Mouse (Mus musculus) MEL-GATA-1-ER (cell line): Measurements from ENCODE around the gene Bcl7c.
"Not testable (repeated sequence)": the region's sequence is repeated elsewhere in the genome, so short reads cannot be mapped to it uniquely, and the experiment has no call there.

Experiments used
- DNase-seq: peaks from one replicate; pipeline ENCODE4 v3.0.0-alpha.2; 2012; ENCODE audit warnings: low read depth; ENCODE audit errors: extremely low read depth

Gene Bcl7c

DNA sequence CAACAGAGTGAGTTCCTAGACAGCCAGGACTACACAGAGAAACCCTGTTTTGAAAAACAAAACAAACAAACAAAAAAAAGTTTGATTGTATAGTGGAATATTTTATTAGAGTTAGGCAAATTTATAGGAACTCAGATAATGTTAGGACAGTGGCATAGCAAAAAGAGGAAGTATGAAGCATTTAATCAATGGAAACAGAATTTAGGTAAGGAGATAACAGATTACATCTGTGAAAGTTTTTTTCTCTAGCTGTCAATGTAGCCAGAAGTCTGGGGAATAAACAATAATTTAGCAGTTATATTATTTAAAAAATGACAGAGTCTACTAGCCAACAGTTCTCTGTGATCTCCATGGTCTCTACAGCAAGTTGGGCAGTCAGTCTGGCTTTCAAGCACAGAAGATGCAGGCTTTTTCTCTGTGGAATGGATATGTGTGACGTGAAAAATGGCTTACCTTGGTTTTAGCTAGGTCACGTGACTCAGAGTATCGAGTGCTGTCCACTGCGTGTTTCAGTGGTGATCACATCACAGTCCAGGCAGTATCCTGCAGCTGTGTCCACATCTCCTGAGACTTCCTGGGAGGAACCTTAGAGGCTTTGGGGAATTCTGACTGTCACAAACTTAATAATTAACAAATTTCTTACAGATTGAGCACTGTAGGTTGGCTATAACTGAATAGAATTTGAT, 60.1 kb downstream of the Bcl7c start:
- no peak for DNase-seq

DNA sequence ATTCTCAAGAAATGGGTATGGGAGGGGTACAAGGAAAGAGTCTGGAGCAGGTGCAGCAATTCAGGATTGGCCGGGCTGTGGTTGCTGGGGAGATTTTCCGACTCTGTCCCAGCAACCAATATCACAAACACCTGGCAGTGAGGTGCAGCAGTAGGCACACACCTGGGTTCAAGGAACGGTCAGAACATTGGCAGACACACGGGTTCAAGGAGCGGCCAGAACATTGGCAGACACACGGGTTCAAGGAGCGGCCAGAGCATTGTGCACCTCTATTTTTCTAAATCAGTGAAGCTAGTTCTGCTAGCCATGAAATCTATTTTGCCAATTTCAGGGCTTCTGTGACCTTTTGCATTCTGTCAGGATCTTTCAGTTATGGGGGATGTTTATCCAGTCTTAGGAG, 61.2 kb downstream of the Bcl7c start:
- not testable (repeated sequence) for DNase-seq

DNA sequence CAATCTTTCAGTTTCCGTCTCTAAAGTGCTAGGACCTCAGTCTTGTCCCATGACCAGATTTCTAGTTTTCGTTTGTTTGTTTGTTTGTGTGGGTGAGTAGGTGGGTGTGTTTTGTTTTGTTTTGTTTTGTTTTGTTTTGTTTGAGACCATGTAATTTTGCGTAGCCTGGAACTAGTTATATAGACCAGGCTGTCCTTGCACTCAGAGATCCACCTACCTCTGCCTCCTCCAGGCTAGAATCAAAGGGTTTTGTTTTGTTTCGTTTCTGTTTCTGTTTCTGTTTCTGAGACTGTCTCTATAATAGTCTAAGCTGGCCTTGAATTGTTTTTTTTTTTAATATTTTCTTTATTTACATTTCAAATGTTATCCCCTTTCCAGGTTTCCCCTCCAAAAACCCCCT, 62.4 kb downstream of the Bcl7c start:
- no peak for DNase-seq

DNA sequence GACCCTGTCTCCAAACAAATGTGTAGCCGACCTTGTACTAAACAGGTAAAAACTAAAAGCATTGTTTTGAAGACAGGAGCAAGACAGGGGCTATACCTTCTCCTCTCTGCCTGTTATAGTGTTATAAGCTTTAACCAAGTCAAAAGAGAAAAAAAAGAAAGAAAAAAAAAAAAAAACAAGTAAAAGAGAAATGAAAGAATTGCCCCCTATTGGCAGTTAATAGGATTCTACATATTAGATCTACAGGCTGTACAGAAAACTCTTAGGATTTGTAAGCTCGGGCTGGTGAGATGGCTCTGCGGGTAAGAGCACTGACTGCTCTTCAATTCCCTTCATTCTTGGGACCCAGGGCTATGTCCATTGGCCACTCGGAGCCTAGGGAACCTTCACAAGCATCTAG, 66.5 kb downstream of the Bcl7c start:
- no peak for DNase-seq

DNA sequence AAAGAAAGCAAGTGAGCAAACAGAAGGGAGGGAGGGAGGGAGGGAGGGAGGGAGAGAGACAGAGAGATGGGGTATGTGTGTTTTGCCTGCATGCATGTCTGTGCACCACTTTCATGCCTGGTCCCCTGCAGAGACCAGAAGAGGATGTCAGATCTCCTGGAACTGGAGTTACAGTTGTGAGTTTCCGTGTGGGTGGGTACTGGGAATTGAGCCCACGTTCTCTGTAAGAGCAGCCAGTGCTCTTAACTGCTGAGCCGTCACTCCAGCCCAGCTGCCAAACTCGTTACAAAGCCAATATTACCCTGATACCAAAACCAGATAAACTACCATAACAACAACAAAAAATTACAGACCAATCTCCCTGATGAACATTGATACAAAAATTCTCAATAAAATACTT, 67.5 kb downstream of the Bcl7c start:
- DNase-seq, result no peak

DNA sequence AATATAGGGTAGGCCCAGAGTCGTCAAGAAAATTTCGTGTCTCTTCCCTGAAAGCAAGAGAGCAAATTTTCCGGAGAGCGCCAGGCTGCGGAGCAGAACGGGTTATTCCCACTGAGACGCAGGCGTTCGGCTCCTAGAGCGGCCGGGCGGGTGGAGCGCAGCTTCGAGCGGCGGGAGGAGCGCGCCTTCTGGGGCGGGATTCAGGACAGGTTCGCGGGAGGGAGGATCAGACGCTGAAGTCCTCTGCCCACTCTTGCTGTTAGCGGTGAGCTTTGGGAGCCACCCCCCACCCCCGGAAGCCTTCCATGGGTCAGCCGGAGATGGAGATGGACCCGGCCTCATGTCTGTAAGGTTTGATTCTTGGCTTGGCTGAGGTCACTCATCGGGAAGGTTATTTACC, 71.8 kb downstream of the Bcl7c start:
- DNase-seq, result no peak

DNA sequence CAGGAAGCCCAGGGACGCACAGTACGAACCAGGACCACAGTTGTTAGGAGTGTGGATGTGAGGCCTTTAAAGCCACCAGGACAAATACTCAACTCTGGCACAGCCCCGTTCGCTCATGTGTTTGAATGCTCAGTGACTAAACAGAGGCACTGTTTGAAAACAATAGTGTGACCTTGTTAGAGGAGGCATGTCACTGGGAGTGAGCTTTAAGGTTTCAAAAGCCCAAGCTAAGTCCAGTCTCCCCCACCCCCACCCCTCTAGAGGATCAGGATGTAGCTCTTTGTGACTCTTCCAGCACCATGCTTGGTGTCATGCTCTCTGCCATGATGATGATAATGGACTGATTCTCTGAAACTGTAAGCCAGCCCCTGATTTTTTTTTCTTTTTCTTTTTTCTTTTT, 77.3 kb downstream of the Bcl7c start:
- DNase-seq, result no peak

DNA sequence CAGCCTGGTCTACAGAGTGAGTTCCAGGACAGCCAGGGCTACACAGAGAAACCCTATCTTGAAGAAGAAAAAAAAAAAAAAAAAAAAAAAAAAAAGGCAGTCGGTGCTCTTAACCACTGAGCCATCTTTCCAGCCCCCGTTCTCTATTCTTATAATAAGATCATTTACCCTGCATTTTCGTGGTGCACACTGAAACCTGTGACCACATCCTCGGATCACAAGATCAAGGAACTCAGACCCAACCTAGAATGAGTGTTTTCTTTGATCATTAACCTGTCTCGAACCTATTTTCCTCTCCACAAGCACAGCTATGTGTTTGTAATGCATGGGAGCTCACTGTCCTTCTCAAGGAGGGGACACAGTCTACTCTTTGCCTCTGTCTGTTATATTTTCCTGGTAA, 80.1 kb downstream of the Bcl7c start:
- DNase-seq, result no peak

DNA sequence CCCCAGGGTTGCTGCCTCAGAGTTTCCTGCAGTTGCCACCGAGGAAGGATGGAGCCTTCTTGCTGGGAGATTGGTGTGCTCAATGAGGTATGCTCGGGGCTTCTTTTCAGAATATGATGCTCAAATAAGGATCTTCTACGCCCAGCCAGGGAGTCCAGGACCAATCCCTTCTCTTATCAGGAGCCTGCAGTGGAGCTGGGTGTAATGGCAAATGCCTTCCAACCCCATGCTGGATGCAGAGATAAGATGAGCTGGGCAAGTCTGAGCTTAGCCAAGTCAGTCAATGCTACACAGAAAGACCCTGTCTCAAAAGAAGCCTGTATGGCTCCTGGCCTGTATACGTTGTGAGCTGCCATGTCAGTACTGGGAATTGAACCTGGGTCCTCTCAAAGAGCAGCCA, 82.3 kb downstream of the Bcl7c start:
- peak; percentile 84 for DNase-seq

DNA sequence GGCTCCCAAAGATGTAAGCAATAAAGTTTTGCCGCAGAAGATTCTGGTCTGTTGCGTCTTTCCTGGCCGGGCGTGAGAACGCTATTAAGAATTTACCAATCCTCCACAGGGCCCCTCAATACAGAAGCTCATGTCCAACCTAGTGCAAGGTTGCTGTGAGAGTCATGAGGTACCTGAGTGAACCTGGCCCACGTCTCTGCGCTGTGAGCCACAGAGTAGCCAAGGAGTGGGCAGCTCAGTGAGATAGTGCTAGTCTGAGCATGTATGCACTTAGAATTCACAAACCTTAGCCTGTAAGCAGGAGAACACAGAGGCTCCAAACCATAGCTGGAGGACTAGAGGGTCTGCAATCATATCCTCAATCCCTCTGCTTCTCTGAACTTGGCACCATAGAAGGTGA, 82.7 kb downstream of the Bcl7c start:
- DNase-seq, result no peak

DNA sequence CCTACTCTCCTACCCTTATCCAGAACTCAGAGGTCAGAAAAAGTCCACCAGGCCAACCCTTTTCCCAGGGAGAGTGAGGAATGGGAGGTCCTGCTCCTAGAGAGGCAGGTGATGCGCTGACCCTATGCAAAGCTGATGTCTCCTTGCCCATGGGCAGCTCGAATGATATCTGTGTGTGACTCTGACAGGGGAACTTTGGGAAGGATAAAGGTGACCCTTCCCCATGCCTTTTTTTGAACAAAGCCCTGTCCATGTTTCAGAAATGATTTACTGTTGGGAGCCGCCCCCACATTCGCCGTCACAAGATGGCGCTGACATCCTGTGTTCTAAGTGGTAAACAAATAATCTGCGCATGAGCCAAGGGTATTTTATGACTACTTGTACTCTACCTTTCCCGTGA, 90.3 kb downstream of the Bcl7c start:
- not testable (repeated sequence) for DNase-seq

DNA sequence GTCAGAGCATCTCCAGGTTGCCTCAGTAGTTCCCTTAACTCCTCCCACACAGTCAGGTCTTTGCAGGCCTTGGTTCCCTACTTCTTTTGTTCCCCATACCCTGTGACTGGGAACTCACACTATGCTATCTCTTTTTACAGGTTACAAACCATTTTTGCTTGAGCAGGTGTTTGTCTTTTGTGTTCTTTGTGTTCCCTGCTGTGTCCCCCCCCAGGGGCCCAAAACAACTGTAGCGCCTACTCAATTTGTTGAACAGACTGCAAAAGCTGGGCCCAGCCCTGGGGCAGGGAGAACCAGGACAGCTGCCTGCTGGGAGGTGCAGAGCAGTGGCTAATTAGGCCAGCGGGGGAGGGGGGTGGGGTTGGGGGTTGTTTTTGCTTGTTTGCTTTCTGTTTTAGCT, 90.8 kb downstream of the Bcl7c start:
- DNase-seq, result no peak

DNA sequence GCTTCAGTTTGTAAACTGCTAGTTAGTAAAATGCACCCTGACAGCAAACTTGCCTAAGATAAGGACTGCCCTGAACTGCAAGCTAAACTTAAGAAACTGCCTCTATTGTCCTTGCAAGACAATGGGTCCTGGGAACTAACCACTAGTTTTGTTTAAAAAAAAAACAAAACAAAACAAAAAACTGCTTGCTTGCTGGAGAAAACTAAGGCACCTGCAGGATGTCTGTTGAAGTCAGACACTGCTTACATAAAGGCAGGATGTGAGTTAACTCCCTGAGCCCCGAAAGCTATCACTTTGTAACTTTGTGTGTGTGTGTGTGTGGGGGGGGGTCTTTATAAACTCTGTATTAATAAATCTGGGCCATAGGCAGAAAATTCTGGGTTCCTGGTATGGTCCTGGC, 91.9 kb downstream of the Bcl7c start:
- DNase-seq, result no peak

DNA sequence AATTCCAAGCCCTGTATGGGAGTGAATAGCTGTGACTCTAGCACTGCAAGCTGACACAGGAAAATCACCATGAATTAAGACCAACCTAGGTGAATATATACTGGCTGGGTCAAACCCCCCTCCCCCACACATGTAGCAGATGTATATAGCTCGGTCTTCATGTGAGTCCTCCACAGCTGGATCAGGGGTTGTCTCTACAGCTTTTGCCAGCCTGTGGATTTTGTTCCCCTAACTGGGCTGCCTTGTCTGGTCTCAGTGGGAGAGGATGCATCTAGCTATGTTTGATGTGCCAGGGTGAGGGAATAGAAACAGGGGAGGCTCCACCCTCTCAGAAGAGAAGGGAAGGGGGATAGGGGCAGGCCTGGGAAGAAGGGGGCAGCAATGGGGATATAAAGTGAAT, 92.4 kb downstream of the Bcl7c start:
- no peak for DNase-seq

DNA sequence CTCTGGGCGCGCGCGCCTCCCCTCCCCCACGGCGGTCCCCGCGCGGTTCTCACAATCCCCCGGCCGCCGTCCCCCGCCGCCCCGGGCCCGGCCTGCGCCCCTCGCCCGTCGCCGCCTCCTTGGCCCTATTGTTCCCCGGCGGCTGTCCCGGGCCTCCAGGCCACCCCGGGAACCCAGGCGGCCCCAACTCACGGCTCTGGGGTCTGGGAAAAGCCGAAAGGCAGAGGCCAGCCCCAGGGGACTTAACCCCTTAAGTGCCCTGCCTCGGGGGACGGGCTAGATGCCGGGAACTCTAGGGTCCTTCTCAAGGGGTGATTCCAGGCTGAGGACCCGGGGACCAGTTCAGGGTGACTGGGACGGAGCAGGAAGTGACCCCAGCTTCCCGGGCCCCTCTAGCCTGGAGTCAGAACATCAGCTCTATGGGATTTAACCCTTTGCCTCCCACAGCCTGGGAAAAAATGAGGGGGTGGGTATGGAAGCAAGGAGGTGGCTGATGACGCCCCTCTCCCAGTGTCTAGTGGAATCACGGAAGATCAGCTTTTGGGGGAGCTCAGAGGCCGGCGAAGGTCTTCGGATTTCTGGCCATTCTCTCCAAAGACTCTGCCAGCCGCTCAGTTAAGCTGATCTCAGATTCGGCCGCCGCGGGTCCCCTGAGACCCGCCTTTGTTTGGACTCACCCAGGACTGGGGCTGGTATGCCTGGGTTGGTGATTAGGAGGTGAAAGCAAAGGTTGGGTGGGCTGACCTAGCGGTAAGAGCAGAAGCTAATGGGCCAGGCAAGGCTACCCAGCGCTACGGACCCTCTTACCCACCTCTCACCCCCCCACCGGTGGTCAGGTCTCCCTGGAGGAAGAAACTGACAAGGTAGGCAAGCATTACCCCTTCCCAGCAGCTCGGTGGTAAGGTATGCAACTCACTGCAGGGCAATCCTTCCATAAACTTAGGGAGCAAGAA, 93.6 kb downstream of the Bcl7c start, which contains the start of gene Zfp629:
TSS of gene Zfp629 (minus strand) at position 907 of the 953 bp plus-strand sequence.
- DNase-seq, result peak; percentile 52

DNA sequence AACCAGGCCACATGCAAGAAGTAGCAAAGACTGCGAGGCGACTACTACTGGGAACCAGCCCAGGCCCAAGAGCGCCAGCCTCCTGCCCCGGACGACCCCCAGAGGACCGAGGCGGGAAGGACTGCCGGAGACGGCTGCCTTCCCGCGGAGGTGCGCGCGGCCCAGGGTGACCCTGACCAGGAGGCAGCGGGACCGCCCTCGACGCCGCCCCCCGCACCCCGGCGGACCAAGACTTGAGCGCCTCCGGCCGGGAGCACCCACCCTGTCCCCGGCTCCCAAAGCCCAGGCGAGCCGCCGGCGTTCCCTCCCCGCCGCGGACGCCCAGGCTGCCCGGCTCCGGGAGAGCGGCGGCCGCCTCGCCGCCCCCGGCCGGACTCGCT, 94.2 kb downstream of the Bcl7c start:
- DNase-seq, result no peak

DNA sequence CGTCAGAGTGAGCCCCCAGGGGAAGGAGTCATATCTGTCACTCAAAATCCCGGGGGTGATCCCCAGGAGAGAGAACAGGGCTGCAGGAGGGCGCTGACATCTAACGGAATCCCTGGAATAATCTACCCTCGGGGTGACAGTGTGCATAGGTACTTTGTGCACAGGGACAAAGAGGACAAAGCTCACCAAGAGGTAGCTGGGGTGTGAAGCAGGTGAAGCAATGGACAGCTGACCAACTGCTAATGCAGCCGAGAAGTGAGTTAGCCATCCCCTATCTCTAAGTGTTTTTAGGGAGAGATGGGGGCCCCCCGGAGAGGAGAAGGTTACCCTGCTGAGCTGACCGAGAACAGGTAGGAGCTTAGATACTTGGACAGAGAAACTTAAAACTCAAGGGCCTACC, 94.6 kb downstream of the Bcl7c start:
- DNase-seq, result no peak

DNA sequence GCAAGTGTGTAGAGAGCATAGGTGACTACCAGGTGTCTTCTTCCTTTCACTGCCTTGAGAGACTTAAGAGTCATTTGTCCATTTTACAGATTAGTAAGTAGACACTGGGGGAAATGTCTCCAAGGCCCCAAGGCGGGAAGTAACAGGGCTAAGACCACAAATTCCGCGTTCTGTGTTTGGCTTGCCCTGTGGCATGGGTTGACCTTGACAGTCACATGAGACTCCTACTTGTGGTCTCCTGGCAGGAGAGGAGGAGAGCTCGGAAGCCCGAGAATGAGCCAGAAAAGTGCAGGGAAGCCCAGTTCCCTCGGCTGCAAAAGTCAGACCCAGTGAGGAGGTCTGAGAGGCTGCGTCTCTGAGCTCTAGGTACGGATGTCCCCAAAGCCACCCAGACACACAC, 95.2 kb downstream of the Bcl7c start:
- no peak for DNase-seq

DNA sequence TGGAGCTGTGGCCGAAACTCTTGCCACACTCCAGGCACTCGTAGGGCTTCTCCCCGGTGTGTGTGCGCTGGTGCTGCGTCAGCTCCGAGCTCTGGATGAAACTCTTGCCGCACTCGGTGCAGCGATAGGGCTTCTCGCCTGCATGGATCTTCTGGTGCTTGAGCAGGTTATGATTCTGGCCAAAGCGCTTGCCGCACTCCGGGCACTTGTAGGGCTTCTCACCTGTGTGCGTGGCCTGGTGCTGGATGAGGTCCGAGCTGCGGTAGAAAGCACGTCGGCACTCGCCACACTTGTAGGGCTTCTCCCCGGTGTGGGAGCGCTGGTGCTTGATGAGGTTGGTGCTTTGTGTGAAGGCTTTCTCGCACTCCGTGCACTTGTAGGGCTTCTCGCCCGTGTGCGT, 97.2 kb downstream of the Bcl7c start:
- DNase-seq, result no peak
